In genomic region chrX:23695109-23695508, GRCm38 (mm10) we compare ENCODE assay signal across 19 mouse cellular contexts. TPM values are rescaled to one million over a fixed set of nuclear protein-coding genes. Genes with fewer than 3 reads are reported as not detected.
DNase-seq lines count a peak whose midpoint lies in the region; ATAC-seq and TF ChIP-seq lines count a peak whose summit lies in the region.
"Had no signal": no experiment of that assay in that cellular context is flagged by ENCODE, and none has a peak within 500 bp of the region (broad histone marks: within the 10 kb centered on the region; RNA-seq: fewer than 3 reads in every experiment).

No protein-coding gene starts in this region.

- H3K27me3 ChIP-seq in heart, postnatal 0 days (ENCODE audit: control insufficient read depth, insufficient read depth, low read length), result no peaks in the 10 kb centered on the region
- H3K27me3 ChIP-seq in megakaryocyte, embryonic 14.5 days (replicated peaks), result peaks cover 12% of the 10 kb centered on the region
- no peaks in the 10 kb centered on the region for H3K27me3 ChIP-seq in MEL (ENCODE audit: control insufficient read depth in 1 of 2, insufficient read depth in 2 of 2, low read length in 2 of 2)
- H3K27me3 ChIP-seq: embryonic facial prominence, embryonic 12.5 days; midbrain, embryonic 12.5 days had no signal

- no peaks in the 10 kb centered on the region for H3K9me3 ChIP-seq in heart, postnatal 0 days (replicated peaks; ENCODE audit: control insufficient read depth, low read length)
- no peaks in the 10 kb centered on the region for H3K9me3 ChIP-seq in megakaryocyte, embryonic 14.5 days
- H3K9me3 ChIP-seq in MEL (replicated peaks; ENCODE audit: insufficient read depth, low read length), result no peaks in the 10 kb centered on the region
- H3K9me3 ChIP-seq: embryonic facial prominence, embryonic 12.5 days; limb, embryonic 10.5 days; midbrain, embryonic 12.5 days had no signal

- H3K9ac ChIP-seq in heart, postnatal 0 days (replicated peaks; ENCODE audit: low read depth, low read length), result no peak overlapping the region
- H3K9ac ChIP-seq in MEL (ENCODE audit: control insufficient read depth, low read depth, low read length, poor library complexity, severe bottlenecking), result peak overlapping the region; percentile 94
- H3K9ac ChIP-seq: embryonic facial prominence, embryonic 12.5 days; midbrain, embryonic 12.5 days had no signal

- H3K4me2 ChIP-seq in heart, postnatal 0 days (ENCODE audit: low read depth, low read length), result peak overlapping the region; percentile 3; the same call in 1 of the 2 replicates

- TF ChIP-seq RAD21 in MEL (IDR thresholded peaks at IDR 0.05; ENCODE audit: low read depth, low read length), result no peak

- H3K36me3 ChIP-seq in heart, postnatal 0 days (replicated peaks; ENCODE audit: control insufficient read depth, insufficient read depth, low read length), result no peaks in the 10 kb centered on the region
- H3K36me3 ChIP-seq in megakaryocyte, embryonic 14.5 days (replicated peaks; ENCODE audit: low read length), result peaks cover 2% of the 10 kb centered on the region
- H3K36me3 ChIP-seq in MEL (ENCODE audit: control insufficient read depth in 1 of 2, insufficient read depth in 2 of 2, low read length in 2 of 2), result peaks cover 0 to 20% of the 10 kb centered on the region in 2 experiments; a peak in 2 of 4 replicates
- no peaks in the 10 kb centered on the region for H3K36me3 ChIP-seq in macrophage (ENCODE audit: inconsistent target)
- H3K36me3 ChIP-seq: embryonic facial prominence, embryonic 12.5 days; limb, embryonic 10.5 days; midbrain, embryonic 12.5 days had no signal

- no peak for TF ChIP-seq EP300 in heart, postnatal 0 days (IDR thresholded peaks at IDR 0.05; ENCODE audit: low read depth)
- peak; percentile 9 to 54; a peak in 1 of 4 replicates for TF ChIP-seq EP300 in MEL (IDR thresholded peaks at IDR 0.05; ENCODE audit: low read depth in 1 of 2, low read length in 2 of 2)

- H3K4me1 ChIP-seq in heart, postnatal 0 days (ENCODE audit: control insufficient read depth, insufficient read depth), result no peaks in the 10 kb centered on the region
- H3K4me1 ChIP-seq in megakaryocyte, embryonic 14.5 days, result peaks cover 14% of the 10 kb centered on the region; the same call in 1 of the 2 replicates
- peaks cover 10 to 12% of the 10 kb centered on the region in 2 experiments for H3K4me1 ChIP-seq in MEL (ENCODE audit: control insufficient read depth in 1 of 2, insufficient read depth in 2 of 2, low read length in 2 of 2)
- H3K4me1 ChIP-seq: embryonic facial prominence, embryonic 12.5 days; limb, embryonic 10.5 days; midbrain, embryonic 12.5 days had no signal

- no peak overlapping the region for H3K4me3 ChIP-seq in heart, postnatal 0 days (ENCODE audit: low read depth, low read length)
- peak overlapping the region; percentile 96 for H3K4me3 ChIP-seq in megakaryocyte, embryonic 14.5 days (replicated peaks)
- H3K4me3 ChIP-seq in MEL (ENCODE audit: control insufficient read depth in 1 of 2, insufficient read depth in 1 of 2, low read depth in 2 of 2, low read length in 2 of 2), result peak overlapping the region; percentile 21 to 86
- peak overlapping the region; percentile 75 for H3K4me3 ChIP-seq in macrophage (ENCODE audit: inconsistent target)
- H3K4me3 ChIP-seq: embryonic facial prominence, embryonic 12.5 days; limb, embryonic 10.5 days; midbrain, embryonic 12.5 days had no signal

- TF ChIP-seq CTCF in heart, postnatal 0 days (IDR thresholded peaks at IDR 0.05; ENCODE audit: low read depth), result no peak
- no peak for TF ChIP-seq CTCF in MEL (IDR thresholded peaks at IDR 0.05 in 2 of 3, conservative IDR thresholded peaks at IDR 0.05 in 1 of 3; ENCODE audit: control insufficient read depth in 1 of 3, insufficient read depth in 1 of 3, low read depth in 2 of 3, low read length in 3 of 3, poor library complexity in 1 of 3, severe bottlenecking in 1 of 3)

- no peak for DNase-seq in heart, postnatal 0 days (ENCODE audit: low spot score)
- no peak for DNase-seq in heart, postnatal 10 days
- DNase-seq in MEL (ENCODE audit: low read depth, low spot score), result peak; percentile 70
- no peak for DNase-seq in urinary bladder, adult 2 months (ENCODE audit: low spot score)
- DNase-seq: adrenal gland, postnatal 10 days; cerebellum, adult 9-10 months; heart, postnatal 36 days; kidney, adult 8-10 months; kidney, postnatal 14 days; lung, adult 2 months; retina, postnatal 1 day had no signal

- H3K27ac ChIP-seq in heart, postnatal 0 days (ENCODE audit: low read depth), result no peak overlapping the region
- H3K27ac ChIP-seq in MEL (ENCODE audit: control insufficient read depth, low read depth, low read length) (peak overlapping the region; percentile 17), macrophage (no peak overlapping the region)
- H3K27ac ChIP-seq: embryonic facial prominence, embryonic 12.5 days; limb, embryonic 10.5 days; midbrain, embryonic 12.5 days had no signal

- intact Hi-C loops in heart, postnatal 10 days (cut with DNase I), result no loop called here

- TF ChIP-seq POLR2A in MEL (IDR thresholded peaks at IDR 0.05; ENCODE audit: control insufficient read depth in 1 of 2, insufficient read depth in 1 of 2, low read depth in 1 of 2, low read length in 2 of 2, poor library complexity in 1 of 2), result no peak

- ATAC-seq in heart, postnatal 0 days (ENCODE audit: insufficient read depth, low read depth), result no peak
- no peak for ATAC-seq in megakaryocyte, adult 5-6 weeks (ENCODE audit: poor library complexity, severe bottlenecking)
- ATAC-seq: activated CD4-positive, CD25-positive, alpha-beta regulatory T cell, adult 4 months; forebrain, embryonic 16.5 days had no signal

- H3K79me2 ChIP-seq in MEL (ENCODE audit: control insufficient read depth, insufficient read depth, low read length, poor library complexity) (peaks cover 53% of the 10 kb centered on the region), macrophage (ENCODE audit: inconsistent target) (peaks cover 70% of the 10 kb centered on the region)

TF ChIP-seq in MEL, 35 proteins besides CTCF, POLR2A, EP300 and RAD21:
- 0 out of 2 replicates have a peak, but pooled peaks have one; percentile 33 for TF ChIP-seq TBP (IDR thresholded peaks at IDR 0.05; ENCODE audit: low read depth, low read length)
- peak; percentile 21 for TF ChIP-seq MXI1 (IDR thresholded peaks at IDR 0.05; ENCODE audit: low read depth, low read length)
- 0 out of 2 replicates have a peak, but pooled peaks have one; percentile 12 for TF ChIP-seq JUND (IDR thresholded peaks at IDR 0.05; ENCODE audit: low read depth, low read length)
- no peak for TF ChIP-seq USF2 (IDR thresholded peaks at IDR 0.05; ENCODE audit: borderline replicate concordance in 1 of 2, insufficient read depth in 1 of 2, low read depth in 1 of 2, low read length in 2 of 2)
- peak; percentile 48 for TF ChIP-seq ETS1 (IDR thresholded peaks at IDR 0.05; ENCODE audit: low read depth, low read length)
- 0 out of 2 replicates have a peak, but pooled peaks have one; percentile 33 for TF ChIP-seq MYC (IDR thresholded peaks at IDR 0.05; ENCODE audit: low read depth, low read length)
- TF ChIP-seq ZKSCAN1 (IDR thresholded peaks at IDR 0.05; ENCODE audit: low read depth, low read length), result no peak

RNA-seq across cellular contexts. Expression of gene Wdr44, which starts 2.3 kb away (rescaled TPM):
- 6.0 and 9.1 TPM in 2 replicates for total RNA-seq in heart, postnatal 0 days (2014; rRNA removed; ENCODE audit: low replicate concordance)
- 9.5 and 9.9 TPM in 2 replicates for polyA plus RNA-seq in heart, postnatal 0 days (2015; fragmentation: Nextera tagmentation; extraction: Ambion mirVana)
- 10 to 100 TPM; 11.6 to 11.9 TPM for total RNA-seq in heart, postnatal 10 days (2021)
- 2.5 and 8.5 TPM in 2 replicates for polyA plus RNA-seq in megakaryocyte, embryonic 14.5 days (2012; ENCODE audit: insufficient read depth, low replicate concordance)
- 25.2 and 37.3 TPM in 2 replicates for total RNA-seq in megakaryocyte, adult 5-6 weeks (2015)
- 17.1 and 20.2 TPM in 2 replicates for total RNA-seq in megakaryocyte, adult 5-6 weeks (2017)
- total RNA-seq in MEL (2012; rRNA removed), result 7.5 and 10.4 TPM in 2 replicates
- polyA plus RNA-seq in MEL (2012; ENCODE audit: insufficient read depth in 1 of 2, insufficient read length in 2 of 2, low read depth in 1 of 2, low replicate concordance in 2 of 2, missing spikeins in 1 of 2), result 10 to 100 TPM in 1 of 2 experiments, not detected in 1; 20.3 TPM
- 100 to 1,000 TPM in 14 of 26 experiments, 10 to 100 TPM in 12; 19.1 to 142 (median 115) TPM for total RNA-seq in macrophage (2018; cell fraction: chromatin; rRNA removed)
- 10 to 100 TPM in 23 of 26 experiments, 1 to 10 TPM in 3; 4.9 to 26.1 (median 18.7) TPM for total RNA-seq in macrophage (2018; cell fraction: cytosol; rRNA removed)
- total RNA-seq in macrophage (2018; cell fraction: nucleus; rRNA removed), result 100 to 1,000 TPM in 1 of 26 experiments, 10 to 100 TPM in 25; 18.8 to 107 (median 53.7) TPM
- 11.5 to 18.1 TPM (median 16.0 TPM) in 3 replicates for polyA plus RNA-seq in macrophage (2018)
- polyA plus RNA-seq in urinary bladder, adult 2 months (2012; rRNA removed), result 7.6 and 9.0 TPM in 2 replicates
